Mouse (Mus musculus) neural tube, embryonic 14.5 days (tissue): ENCODE data around the gene Pnrc1. TPM values are rescaled to one million over a fixed set of nuclear protein-coding genes. Genes with fewer than 3 reads are reported as not detected.

Experiments used
- ATAC-seq: fragments of 200-750 bp; cut with Nextera tagmentation; 2 replicates; pipeline ENCODE4 v1.8.0; 2017; ENCODE audit warnings: low read depth, mild to moderate bottlenecking, moderate TSS enrichment, moderate library complexity
- H3K27ac ChIP-seq: fragments of 300-500 bp; sonication (generic); 2 replicates; pipeline ENCODE4 v1.5.1; 2014; ENCODE audit warnings: low read depth, mild to moderate bottlenecking, control low read depth, low read length, moderate library complexity, mixed read lengths
- H3K27me3 ChIP-seq: fragments of 300-500 bp; sonication (generic); 2 replicates; pipeline ENCODE4 v1.6.1; 2014; ENCODE audit warnings: low read length; ENCODE audit not compliant: control insufficient read depth, insufficient read depth
- H3K36me3 ChIP-seq: fragments of 300-500 bp; sonication (generic); 2 replicates; pipeline ENCODE4 v1.6.1; 2014; ENCODE audit warnings: low read length, mixed read lengths; ENCODE audit not compliant: control insufficient read depth, insufficient read depth
- H3K4me1 ChIP-seq: fragments of 300-500 bp; sonication (generic); 2 replicates; pipeline ENCODE4 v1.6.1; 2014; ENCODE audit warnings: low read length; ENCODE audit not compliant: control insufficient read depth, insufficient read depth
- H3K4me2 ChIP-seq: fragments of 300-500 bp; sonication (generic); 2 replicates; pipeline ENCODE4 v1.6.1; 2014; ENCODE audit warnings: mild to moderate bottlenecking, low read depth, low read length, control low read depth
- H3K4me3 ChIP-seq: fragments of 300-500 bp; sonication (generic); 2 replicates; pipeline ENCODE4 v1.5.1; 2014; ENCODE audit warnings: low read depth, low read length, control low read depth, mixed read lengths
- H3K9ac ChIP-seq: fragments of 300-500 bp; sonication (generic); replicated peaks from 2 replicates; pipeline ENCODE4 v1.6.1; 2014; ENCODE audit warnings: low read depth, mild to moderate bottlenecking, control low read depth, low read length, mixed read lengths
- H3K9me3 ChIP-seq: fragments of 300-500 bp; sonication (generic); 2 replicates; pipeline ENCODE4 v1.6.1; 2016; ENCODE audit warnings: low read length; ENCODE audit not compliant: control insufficient read depth
- WGBS: fragments of 180-500 bp; shearing (Covaris S2); extraction: QIAGEN DNeasy Blood & Tissue Kit; methylation state at CpG from one replicate; pipeline ENCODE4 v1.1.7; 2014; 5-methylcytosine and 5-hydroxymethylcytosine counted together
- polyA plus RNA-seq: library from polyadenylated mRNA; unstranded; fragments of >200 nt; fragmentation: Nextera tagmentation; extraction: Ambion mirVana; gene quantifications from 2 replicates; pipeline ENCODE4 v1.2.1, GENCODE M21; 2014

Pnrc1 gene
- polyA plus RNA-seq, 1 experiment from 2014 or later: 58.4 TPM

DNA sequence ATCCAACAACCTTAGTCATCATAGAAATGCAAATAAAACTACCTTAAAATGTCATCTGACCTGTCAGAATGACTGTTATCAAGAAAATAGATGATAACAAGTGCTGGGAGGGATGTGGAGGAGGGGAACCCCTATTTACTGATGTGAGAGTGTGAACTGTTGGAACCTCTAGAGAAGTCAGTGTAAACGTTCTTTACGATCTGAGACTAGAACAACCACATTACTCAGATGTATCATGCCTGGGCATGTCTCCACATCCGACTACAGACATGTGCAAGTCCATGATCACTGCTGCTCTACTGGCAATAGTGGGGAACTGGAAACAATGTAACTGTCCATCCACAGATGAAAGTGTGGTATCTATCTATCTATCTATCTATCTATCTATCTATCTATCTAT is 16.5 kb downstream of the Pnrc1 start:
- no peaks in the 10 kb centered on the region for H3K36me3 ChIP-seq
- no peak overlapping the region for H3K4me2 ChIP-seq
- H3K4me3 ChIP-seq: no peak overlapping the region
- H3K27me3 ChIP-seq: no peaks in the 10 kb centered on the region
- H3K27ac ChIP-seq: no peak overlapping the region
- 88% methylated on average over 3 of the region's 3 CpGs for WGBS
- no peak for ATAC-seq
- H3K4me1 ChIP-seq: no peaks in the 10 kb centered on the region
- no peaks in the 10 kb centered on the region for H3K9me3 ChIP-seq
- H3K9ac ChIP-seq: no peak overlapping the region

DNA sequence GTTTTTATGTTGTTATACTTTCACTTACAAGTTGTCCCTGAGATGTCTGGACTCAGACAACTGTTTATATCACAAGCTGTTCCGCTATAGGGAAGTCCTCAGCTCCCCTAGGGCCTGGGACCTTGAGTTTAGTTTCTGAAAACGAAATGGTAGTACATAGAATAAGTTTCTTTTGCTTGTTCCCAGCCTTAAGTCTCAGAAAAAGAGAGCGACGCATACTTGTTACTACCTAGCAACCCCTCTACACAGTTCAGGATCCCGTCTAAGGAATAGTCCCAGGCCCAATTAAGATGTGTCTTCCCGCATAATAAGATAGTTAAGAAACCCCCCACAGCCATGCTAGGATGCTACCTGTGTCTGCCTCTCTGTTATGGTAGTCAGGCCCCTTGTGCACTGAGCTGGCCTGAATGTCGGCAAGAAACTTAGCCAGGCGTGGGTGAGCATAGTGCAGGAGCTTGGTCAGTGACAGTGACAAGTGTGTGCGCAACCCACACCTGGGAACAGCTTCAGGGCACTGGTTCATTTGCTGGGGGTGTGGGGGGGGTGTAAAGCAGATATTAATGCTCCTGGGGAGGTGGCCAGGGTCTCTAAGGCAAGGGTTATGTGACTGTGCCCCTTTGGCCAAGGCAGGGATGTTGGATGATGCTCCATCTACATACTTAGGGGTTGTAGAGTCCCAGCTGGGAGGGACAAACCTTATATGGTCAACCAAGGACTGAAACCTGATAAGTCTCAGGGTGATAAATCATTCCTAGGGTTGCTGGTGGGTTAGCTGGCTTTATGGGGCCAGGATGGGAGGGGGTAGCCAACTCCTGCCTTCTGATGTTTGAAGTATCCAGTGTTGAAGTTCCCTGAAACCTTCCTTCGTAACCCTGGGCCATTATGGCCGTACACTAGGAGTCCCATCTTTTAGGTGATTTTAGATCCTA is 19.3 kb downstream of the Pnrc1 start:
- Histone ChIP-seq H3K4me2 (no peak overlapping the region), H3K27me3 (no peaks in the 10 kb centered on the region), H3K4me3 (no peak overlapping the region), H3K4me1 (no peaks in the 10 kb centered on the region), H3K9ac (no peak overlapping the region), H3K27ac (no peak overlapping the region), H3K36me3 (no peaks in the 10 kb centered on the region), H3K9me3 (no peaks in the 10 kb centered on the region)
- WGBS: 81% methylated on average over 11 of the region's 11 CpGs
- ATAC-seq: no peak

GRCm38 (mm10) chr4:33264979-33265726 is 24.8 kb downstream of the Pnrc1 start:
- Histone ChIP-seq H3K27me3 (no peaks in the 10 kb centered on the region), H3K36me3 (no peaks in the 10 kb centered on the region), H3K9me3 (no peaks in the 10 kb centered on the region), H3K4me3 (no peak overlapping the region), H3K9ac (no peak overlapping the region), H3K4me1 (no peaks in the 10 kb centered on the region), H3K27ac (no peak overlapping the region), H3K4me2 (no peak overlapping the region)
- WGBS: 86% methylated on average over 11 of the region's 11 CpGs
- ATAC-seq: no peak

GRCm38 (mm10) chr4:33262897-33263296 is 27.1 kb downstream of the Pnrc1 start:
- Histone ChIP-seq H3K9me3 (no peaks in the 10 kb centered on the region), H3K4me1 (no peaks in the 10 kb centered on the region), H3K27me3 (no peaks in the 10 kb centered on the region), H3K36me3 (no peaks in the 10 kb centered on the region), H3K4me3 (no peak overlapping the region), H3K4me2 (no peak overlapping the region), H3K27ac (no peak overlapping the region), H3K9ac (no peak overlapping the region)
- no peak for ATAC-seq
- 69% methylated on average over 1 of the region's 1 CpGs for WGBS

GRCm38 (mm10) chr4:33261311-33261753 is 28.6 kb downstream of the Pnrc1 start:
- ATAC-seq: no peak

DNA sequence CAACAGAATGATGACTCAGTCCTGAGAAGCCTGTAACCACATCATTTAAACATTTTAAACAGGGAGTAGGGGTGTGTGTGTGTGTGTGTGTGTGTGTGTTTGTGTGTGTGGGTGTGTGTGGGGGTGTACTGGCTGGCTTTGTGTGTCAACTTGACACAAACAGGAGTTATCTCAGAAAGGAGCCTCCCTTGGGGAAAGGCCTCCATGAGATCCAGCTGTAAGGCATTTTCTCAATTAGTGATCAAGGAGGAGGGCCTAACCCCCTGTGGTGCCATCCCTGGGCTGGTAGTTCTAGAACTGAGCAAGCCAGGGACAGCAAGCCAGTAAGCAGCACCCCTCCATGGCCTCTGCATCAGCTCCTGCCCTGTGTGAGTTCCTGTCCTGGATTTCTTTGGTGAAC is 29.7 kb downstream of the Pnrc1 start:
- Histone ChIP-seq H3K4me1 (no peaks in the 10 kb centered on the region), H3K9me3 (no peaks in the 10 kb centered on the region), H3K4me3 (no peak overlapping the region), H3K4me2 (no peak overlapping the region), H3K27me3 (no peaks in the 10 kb centered on the region), H3K9ac (no peak overlapping the region), H3K36me3 (no peaks in the 10 kb centered on the region), H3K27ac (no peak overlapping the region)
- no peak for ATAC-seq

More at GRCm38 (mm10) chr4:33261311-33261753, 28.6 kb downstream of the Pnrc1 start:
- Histone ChIP-seq H3K4me1 (no peaks in the 10 kb centered on the region), H3K4me3 (no peak overlapping the region), H3K27me3 (no peaks in the 10 kb centered on the region), H3K4me2 (no peak overlapping the region), H3K27ac (no peak overlapping the region), H3K9me3 (no peaks in the 10 kb centered on the region), H3K36me3 (no peaks in the 10 kb centered on the region), H3K9ac (no peak overlapping the region)
- WGBS: 75% methylated on average over 7 of the region's 7 CpGs

- Histone ChIP-seq H3K4me3 (no peak overlapping the region), H3K27me3 (no peaks in the 10 kb centered on the region), H3K4me1 (no peaks in the 10 kb centered on the region), H3K9me3 (no peaks in the 10 kb centered on the region), H3K27ac (no peak overlapping the region), H3K4me2 (no peak overlapping the region), H3K36me3 (no peaks in the 10 kb centered on the region), H3K9ac (no peak overlapping the region)
- no peak for ATAC-seq
- 88% methylated on average over 11 of the region's 11 CpGs for WGBS
Measured at GRCm38 (mm10) chr4:33257263-33257964, 32.5 kb downstream of the Pnrc1 start.

- no peaks in the 10 kb centered on the region for H3K36me3 ChIP-seq
- no peak overlapping the region for H3K4me3 ChIP-seq
- no peak for ATAC-seq
- 43% methylated on average over 4 of the region's 4 CpGs for WGBS
- H3K9me3 ChIP-seq: no peaks in the 10 kb centered on the region
- no peak overlapping the region for H3K27ac ChIP-seq
- no peak overlapping the region for H3K9ac ChIP-seq
- H3K4me2 ChIP-seq: no peak overlapping the region
- H3K4me1 ChIP-seq: no peaks in the 10 kb centered on the region
- H3K27me3 ChIP-seq: no peaks in the 10 kb centered on the region
Measured at GRCm38 (mm10) chr4:33254706-33255105, 35.3 kb downstream of the Pnrc1 start.
